8 mouse cellular contexts compared by ENCODE assay signal in genomic region chr12:4840741-4841140, GRCm38 (mm10). TPM values are rescaled to one million over a fixed set of nuclear protein-coding genes. Genes with fewer than 3 reads are reported as not detected.
A peak's percentile ranks its signal among the peaks of the same experiment; 100 is the strongest.
DNase-seq lines count a peak whose midpoint lies in the region; ATAC-seq lines count a peak whose summit lies in the region.

No protein-coding gene starts in this region.

- DNase-seq in right cerebral cortex, postnatal 10 days (ENCODE audit: low spot score in 2 of 2), result peak; percentile 45 to 50
- DNase-seq in right cerebral cortex, adult 2 months (ENCODE audit: low spot score in 2 of 2), result no peak
- no peak for DNase-seq in thymus, postnatal 25 days
- no peak for DNase-seq in thymus, postnatal 36 days

- no peak for ATAC-seq in embryonic facial prominence, embryonic 13.5 days (ENCODE audit: insufficient number of reproducible peaks, insufficient read depth, low FRiP score, low TSS enrichment, low read depth)
- ATAC-seq in hindbrain, embryonic 15.5 days (ENCODE audit: low FRiP score, low read depth), result peak; percentile 7; the same call in 1 of the 2 replicates
- no peak for ATAC-seq in inflammation-experienced regulatory T-cells, adult 6 months

- peak overlapping the region; percentile 78 for H3K4me3 ChIP-seq in embryonic facial prominence, embryonic 13.5 days
- peak overlapping the region; percentile 59 for H3K4me3 ChIP-seq in hindbrain, embryonic 15.5 days
- peak overlapping the region; percentile 87 for H3K4me3 ChIP-seq in macrophage (ENCODE audit: inconsistent target)

- no peak overlapping the region for H3K27ac ChIP-seq in embryonic facial prominence, embryonic 13.5 days
- no peak overlapping the region for H3K27ac ChIP-seq in hindbrain, embryonic 15.5 days (replicated peaks)
- peak overlapping the region; percentile 76 for H3K27ac ChIP-seq in macrophage

- H3K9ac ChIP-seq in embryonic facial prominence, embryonic 13.5 days, result peak overlapping the region; percentile 76
- H3K9ac ChIP-seq in hindbrain, embryonic 15.5 days, result peak overlapping the region; percentile 63

- no peaks in the 10 kb centered on the region for H3K36me3 ChIP-seq in embryonic facial prominence, embryonic 13.5 days
- no peaks in the 10 kb centered on the region for H3K36me3 ChIP-seq in hindbrain, embryonic 15.5 days
- peaks cover 17% of the 10 kb centered on the region for H3K36me3 ChIP-seq in macrophage (ENCODE audit: inconsistent target)

- H3K9me3 ChIP-seq in embryonic facial prominence, embryonic 13.5 days, result no peaks in the 10 kb centered on the region
- H3K9me3 ChIP-seq in hindbrain, embryonic 15.5 days, result no peaks in the 10 kb centered on the region

- peaks cover 38% of the 10 kb centered on the region for H3K79me2 ChIP-seq in macrophage (ENCODE audit: inconsistent target)

- peaks cover 24% of the 10 kb centered on the region for H3K4me1 ChIP-seq in embryonic facial prominence, embryonic 13.5 days
- H3K4me1 ChIP-seq in hindbrain, embryonic 15.5 days (replicated peaks), result peaks cover 26% of the 10 kb centered on the region

- H3K27me3 ChIP-seq in embryonic facial prominence, embryonic 13.5 days, result peaks cover 6% of the 10 kb centered on the region
- H3K27me3 ChIP-seq in hindbrain, embryonic 15.5 days, result peaks cover 4% of the 10 kb centered on the region; the same call in 1 of the 2 replicates

- H3K4me2 ChIP-seq in embryonic facial prominence, embryonic 13.5 days, result peak overlapping the region; percentile 91
- H3K4me2 ChIP-seq in hindbrain, embryonic 15.5 days, result peak overlapping the region; percentile 88

- WGBS in embryonic facial prominence, embryonic 13.5 days, result 1% methylated on average over 11 of the region's 11 CpGs
- WGBS in hindbrain, embryonic 15.5 days, result 1% methylated on average over 11 of the region's 11 CpGs
- WGBS in macrophage (ENCODE audit: missing documents), result 2% methylated on average over 11 of the region's 11 CpGs

RNA-seq across cellular contexts. Expression of gene Fkbp1b, which starts 0.7 kb away (rescaled TPM):
- 12.6 and 14.0 TPM in 2 replicates for polyA plus RNA-seq in embryonic facial prominence, embryonic 13.5 days (2015; fragmentation: Nextera tagmentation; extraction: Ambion mirVana)
- 60.0 and 71.2 TPM in 2 replicates for polyA plus RNA-seq in hindbrain, embryonic 15.5 days (2015; fragmentation: Nextera tagmentation; extraction: Ambion mirVana)
- 10 to 100 TPM in 3 of 26 experiments, 1 to 10 TPM in 18, under 1 TPM in 1, not detected in 4; 0.90 to 18.2 (median 4.8) TPM for total RNA-seq in macrophage (2018; cell fraction: chromatin; rRNA removed)
- 10 to 100 TPM; 14.9 to 27.1 (median 18.6) TPM for total RNA-seq in macrophage (2018; cell fraction: cytosol; rRNA removed)
- 10 to 100 TPM in 10 of 26 experiments, 1 to 10 TPM in 16; 2.1 to 29.4 (median 6.8) TPM for total RNA-seq in macrophage (2018; cell fraction: nucleus; rRNA removed)
- 20.7 to 32.7 TPM (median 26.6 TPM) in 3 replicates for polyA plus RNA-seq in macrophage (2018)
- polyA plus RNA-seq in inflammation-experienced regulatory T-cells, adult 6 months (2017; shearing (Covaris generic)), result 1 to 10 TPM in 1 of 3 experiments, under 1 TPM in 1, not detected in 1; 0.65 to 1.1 TPM

RNA-seq across cellular contexts. Expression of gene Wdcp, which starts 2.4 kb away (rescaled TPM):
- 20.2 and 21.5 TPM in 2 replicates for polyA plus RNA-seq in embryonic facial prominence, embryonic 13.5 days (2015; fragmentation: Nextera tagmentation; extraction: Ambion mirVana)
- 14.2 and 14.9 TPM in 2 replicates for polyA plus RNA-seq in hindbrain, embryonic 15.5 days (2015; fragmentation: Nextera tagmentation; extraction: Ambion mirVana)
- total RNA-seq in macrophage (2018; cell fraction: chromatin; rRNA removed), result 10 to 100 TPM in 13 of 26 experiments, 1 to 10 TPM in 13; 1.9 to 20.7 (median 10.1) TPM
- total RNA-seq in macrophage (2018; cell fraction: cytosol; rRNA removed), result 1 to 10 TPM; 1.4 to 5.8 (median 3.6) TPM
- total RNA-seq in macrophage (2018; cell fraction: nucleus; rRNA removed), result 10 to 100 TPM in 10 of 26 experiments, 1 to 10 TPM in 16; 1.6 to 18.6 (median 7.7) TPM
- 3.4 to 8.2 TPM (median 3.6 TPM) in 3 replicates for polyA plus RNA-seq in macrophage (2018)
- polyA plus RNA-seq in inflammation-experienced regulatory T-cells, adult 6 months (2017; shearing (Covaris generic)), result 10 to 100 TPM in 2 of 3 experiments, 1 to 10 TPM in 1; 9.4 to 13.1 (median 12.3) TPM

RNA-seq across cellular contexts. Expression of gene Sf3b6, which starts 23.4 kb away (rescaled TPM):
- 263 and 290 TPM in 2 replicates for polyA plus RNA-seq in embryonic facial prominence, embryonic 13.5 days (2015; fragmentation: Nextera tagmentation; extraction: Ambion mirVana)
- polyA plus RNA-seq in hindbrain, embryonic 15.5 days (2015; fragmentation: Nextera tagmentation; extraction: Ambion mirVana), result 174 and 203 TPM in 2 replicates
- 10 to 100 TPM; 19.0 to 62.9 (median 47.3) TPM for total RNA-seq in macrophage (2018; cell fraction: chromatin; rRNA removed)
- total RNA-seq in macrophage (2018; cell fraction: cytosol; rRNA removed), result 10 to 100 TPM; 52.5 to 90.8 (median 66.2) TPM
- 10 to 100 TPM; 19.2 to 65.6 (median 41.0) TPM for total RNA-seq in macrophage (2018; cell fraction: nucleus; rRNA removed)
- 67.0 to 113 TPM (median 95.3 TPM) in 3 replicates for polyA plus RNA-seq in macrophage (2018)
- polyA plus RNA-seq in inflammation-experienced regulatory T-cells, adult 6 months (2017; shearing (Covaris generic)), result 100 to 1,000 TPM; 215 to 404 (median 344) TPM

RNA-seq across cellular contexts. Expression of gene Mfsd2b, which starts 33.4 kb away (rescaled TPM):
- 1.8 and 2.7 TPM in 2 replicates for polyA plus RNA-seq in embryonic facial prominence, embryonic 13.5 days (2015; fragmentation: Nextera tagmentation; extraction: Ambion mirVana)
- 2.4 and 2.6 TPM in 2 replicates for polyA plus RNA-seq in hindbrain, embryonic 15.5 days (2015; fragmentation: Nextera tagmentation; extraction: Ambion mirVana)
- total RNA-seq in macrophage (2018; cell fraction: chromatin; rRNA removed), result 1 to 10 TPM; 1.6 to 5.2 (median 2.8) TPM
- total RNA-seq in macrophage (2018; cell fraction: cytosol; rRNA removed), result under 1 TPM in 24 of 26 experiments, not detected in 2; 0.06 to 0.29 (median 0.14) TPM
- total RNA-seq in macrophage (2018; cell fraction: nucleus; rRNA removed), result 1 to 10 TPM in 20 of 26 experiments, under 1 TPM in 6; 0.35 to 3.6 (median 1.3) TPM
- 0.16 to 0.47 TPM (median 0.25 TPM) in 3 replicates for polyA plus RNA-seq in macrophage (2018)
- under 1 TPM; 0.39 to 0.69 (median 0.68) TPM for polyA plus RNA-seq in inflammation-experienced regulatory T-cells, adult 6 months (2017; shearing (Covaris generic))

Comparison
In these comparisons a context has a peak if more than half of its experiments do, and no peak if none do; other contexts are left out.
1. DNase-seq: peak in right cerebral cortex, postnatal 10 days (2 of 2); none in right cerebral cortex, adult 2 months (0 of 2), thymus, postnatal 25 days (single experiment) and thymus, postnatal 36 days (0 of 2).
2. Peak in every context shown above with its lines, with median percentiles within 50 percentile points of each other: H3K4me3 ChIP-seq.